Mouse (Mus musculus) lung, postnatal 0 days (tissue): ENCODE data around the gene Phf11d.
A peak's percentile ranks its signal among the peaks of the same experiment; 100 is the strongest.
"Not testable (repeated sequence)": the region's sequence is repeated elsewhere in the genome, so short reads cannot be mapped to it uniquely, and the experiment has no call there.

Experiments used
- CTCF ChIP-seq: IDR thresholded peaks from 2 replicates; pipeline ENCODE4 v1.5.1; 2016; ENCODE audit warnings: antibody characterized with exemption, mild to moderate bottlenecking
- EP300 ChIP-seq: IDR thresholded peaks from 2 replicates; pipeline ENCODE4 v1.6.1; 2016; ENCODE audit warnings: antibody characterized with exemption, mild to moderate bottlenecking, control low read depth

DNA sequence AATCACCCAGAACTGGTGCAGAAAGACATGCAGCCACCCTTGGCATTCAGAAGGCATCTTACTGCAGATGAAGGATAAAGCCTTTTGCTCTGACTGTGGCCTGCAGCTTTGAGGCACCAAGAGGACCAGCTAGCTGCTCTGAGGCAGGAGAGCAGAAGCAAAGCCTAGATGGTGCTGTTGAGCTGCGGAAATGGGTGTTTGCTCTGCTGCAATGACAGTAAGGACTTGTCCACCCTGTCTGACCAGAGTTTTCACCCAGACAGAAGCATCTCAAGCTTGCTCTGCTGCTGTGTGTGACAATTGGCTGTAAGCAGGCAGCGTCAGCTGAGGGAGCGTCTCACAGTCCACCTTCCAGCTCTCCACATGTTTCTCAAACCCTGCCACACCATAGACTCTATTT is 34.8 kb downstream of the Phf11d start:
- peak; percentile 62 for TF ChIP-seq CTCF
- not testable (repeated sequence) for TF ChIP-seq EP300
